Mouse (Mus musculus): ENCODE data around the gene Ghrhr. TPM values are rescaled to one million over a fixed set of nuclear protein-coding genes. Genes with fewer than 3 reads are reported as not detected.

The Ghrhr gene
- polyA plus RNA-seq (2015; fragmentation: Nextera tagmentation; extraction: Ambion mirVana): 0.32 and 0.46 TPM in 2 replicates

DNA sequence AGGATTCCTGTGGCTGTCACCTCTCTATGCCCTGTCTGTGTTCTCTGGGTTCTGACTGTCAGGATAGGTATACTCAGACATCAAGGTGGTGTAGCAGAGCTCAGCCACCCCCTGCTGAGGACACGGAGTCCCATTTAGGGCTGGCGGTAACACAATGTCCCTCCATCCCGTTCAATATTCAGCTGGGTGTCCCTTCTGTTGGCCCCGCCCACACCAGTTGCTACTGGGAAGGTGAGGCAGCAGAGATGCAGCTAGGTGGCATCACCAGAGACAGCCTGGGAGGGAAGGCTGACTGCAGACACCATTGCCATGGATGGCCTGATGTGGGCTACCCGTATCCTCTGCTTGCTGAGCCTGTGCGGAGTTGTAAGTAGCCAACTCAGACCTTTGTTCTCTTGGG, at the start of gene Ghrhr:
TSS of gene Ghrhr (plus strand) at position 220 of the 400 bp plus-strand sequence.
- H3K9me3 ChIP-seq (ENCODE audit: control insufficient read depth, low read length): no peaks in the 10 kb centered on the region
- no peaks in the 10 kb centered on the region for H3K27me3 ChIP-seq (replicated peaks; ENCODE audit: control insufficient read depth, insufficient read depth, low read length)
- no peak within 1 kb of the TSS for H3K4me3 ChIP-seq (ENCODE audit: low read length)
- H3K36me3 ChIP-seq (ENCODE audit: control insufficient read depth, insufficient read depth, low read length): no peaks in the 10 kb centered on the region
- no peak within 1 kb of the TSS for H3K4me2 ChIP-seq (ENCODE audit: low read depth, low read length)
- no peak within 1 kb of the TSS for H3K27ac ChIP-seq (ENCODE audit: low read length)
- H3K9ac ChIP-seq (ENCODE audit: low read depth, low read length): no peak within 1 kb of the TSS
- no peak for ATAC-seq
- peaks cover 8% of the 10 kb centered on the region; the same call in 1 of the 2 replicates for H3K4me1 ChIP-seq (ENCODE audit: control insufficient read depth, insufficient read depth, low read length)
- 79% methylated on average over 6 of the region's 6 CpGs for WGBS

DNA sequence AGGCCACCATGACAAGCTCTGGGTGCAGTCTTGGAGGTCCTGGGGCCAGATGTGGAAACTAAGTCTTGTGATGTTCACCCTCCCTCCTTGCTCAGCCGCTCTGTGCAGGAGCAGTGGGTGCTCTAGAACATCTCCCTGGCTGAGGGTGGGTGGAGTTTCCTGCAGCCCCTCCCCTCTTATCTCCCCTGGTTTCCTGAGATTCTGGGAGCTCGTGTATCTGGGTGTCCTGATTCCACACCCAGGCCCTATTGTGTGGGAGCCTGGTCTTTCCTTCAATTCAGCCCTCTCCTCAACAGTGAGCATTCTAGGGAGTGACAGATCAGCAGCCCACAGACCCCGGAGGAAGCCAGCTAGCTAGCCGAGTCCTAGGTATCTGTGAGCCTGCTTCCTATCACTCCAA, 49.8 kb upstream of the Ghrhr start:
- ATAC-seq: no peak
- Histone ChIP-seq H3K4me3 (ENCODE audit: low read length) (no peak overlapping the region), H3K9me3 (ENCODE audit: control insufficient read depth, low read length) (no peaks in the 10 kb centered on the region), H3K4me1 (ENCODE audit: control insufficient read depth, insufficient read depth, low read length) (peaks cover 39% of the 10 kb centered on the region), H3K4me2 (ENCODE audit: low read depth, low read length) (no peak overlapping the region), H3K9ac (ENCODE audit: low read depth, low read length) (no peak overlapping the region), H3K27ac (ENCODE audit: low read length) (no peak overlapping the region), H3K36me3 (ENCODE audit: control insufficient read depth, insufficient read depth, low read length) (no peaks in the 10 kb centered on the region), H3K27me3 (replicated peaks; ENCODE audit: control insufficient read depth, insufficient read depth, low read length) (no peaks in the 10 kb centered on the region)
- 71% methylated on average over 4 of the region's 4 CpGs for WGBS

DNA sequence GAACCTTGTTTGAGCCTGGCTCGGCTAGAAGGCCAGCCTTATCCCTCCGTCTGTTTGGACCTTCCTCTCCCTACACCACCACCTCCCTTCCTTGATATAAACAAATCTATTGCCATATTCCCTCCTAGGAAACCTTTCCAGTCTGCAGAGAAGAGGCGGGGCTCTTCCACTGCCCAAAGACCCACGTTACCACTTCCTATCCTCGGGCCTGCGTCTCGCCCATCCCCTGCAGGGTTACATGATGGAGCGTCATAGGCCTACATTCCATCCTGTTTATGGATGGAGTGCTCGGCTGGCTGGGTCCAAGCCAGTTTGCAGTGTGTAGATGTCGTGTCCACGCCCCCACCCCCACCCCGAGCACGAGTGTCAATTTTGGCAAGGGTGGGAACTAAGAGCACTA, 48.8 kb upstream of the Ghrhr start:
- Histone ChIP-seq H3K9ac (ENCODE audit: low read depth, low read length) (no peak overlapping the region), H3K36me3 (ENCODE audit: control insufficient read depth, insufficient read depth, low read length) (no peaks in the 10 kb centered on the region), H3K9me3 (ENCODE audit: control insufficient read depth, low read length) (no peaks in the 10 kb centered on the region), H3K27ac (ENCODE audit: low read length) (no peak overlapping the region), H3K4me3 (ENCODE audit: low read length) (no peak overlapping the region), H3K4me1 (ENCODE audit: control insufficient read depth, insufficient read depth, low read length) (peaks cover 47% of the 10 kb centered on the region), H3K27me3 (replicated peaks; ENCODE audit: control insufficient read depth, insufficient read depth, low read length) (no peaks in the 10 kb centered on the region), H3K4me2 (ENCODE audit: low read depth, low read length) (no peak overlapping the region)
- no peak for ATAC-seq
- 66% methylated on average over 13 of the region's 13 CpGs for WGBS

GRCm38 (mm10) chr6:55328179-55328578, 47.9 kb upstream of the Ghrhr start:
- Histone ChIP-seq H3K9me3 (ENCODE audit: control insufficient read depth, low read length) (no peaks in the 10 kb centered on the region), H3K4me2 (ENCODE audit: low read depth, low read length) (no peak overlapping the region), H3K36me3 (ENCODE audit: control insufficient read depth, insufficient read depth, low read length) (no peaks in the 10 kb centered on the region), H3K27ac (ENCODE audit: low read length) (no peak overlapping the region), H3K4me1 (ENCODE audit: control insufficient read depth, insufficient read depth, low read length) (peaks cover 41% of the 10 kb centered on the region), H3K27me3 (replicated peaks; ENCODE audit: control insufficient read depth, insufficient read depth, low read length) (no peaks in the 10 kb centered on the region), H3K4me3 (ENCODE audit: low read length) (no peak overlapping the region), H3K9ac (ENCODE audit: low read depth, low read length) (no peak overlapping the region)
- no peak for ATAC-seq
- 58% methylated on average over 4 of the region's 4 CpGs for WGBS

DNA sequence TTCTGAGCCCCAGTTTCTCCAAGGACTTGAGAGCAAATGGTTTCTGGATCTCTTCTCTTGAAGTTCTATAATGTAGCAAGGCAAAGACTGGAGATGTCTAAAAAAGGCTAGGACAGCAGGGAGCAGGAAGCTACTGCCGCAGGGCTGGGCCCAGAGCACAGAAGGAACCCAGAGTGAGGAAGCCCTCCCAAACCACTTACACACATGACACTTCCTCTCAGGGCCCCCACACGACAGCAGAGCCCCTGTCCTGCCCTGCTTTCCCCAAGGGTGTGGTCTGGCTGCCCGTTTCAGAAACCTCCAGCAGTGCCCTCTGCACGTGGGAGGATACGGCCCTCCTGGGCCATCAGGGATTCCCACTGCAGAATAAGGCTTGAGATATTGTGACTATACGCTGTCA, 44.8 kb upstream of the Ghrhr start:
- H3K27me3 ChIP-seq (replicated peaks; ENCODE audit: control insufficient read depth, insufficient read depth, low read length): no peaks in the 10 kb centered on the region
- H3K36me3 ChIP-seq (ENCODE audit: control insufficient read depth, insufficient read depth, low read length): no peaks in the 10 kb centered on the region
- H3K4me3 ChIP-seq (ENCODE audit: low read length): no peak overlapping the region
- H3K4me2 ChIP-seq (ENCODE audit: low read depth, low read length): no peak overlapping the region
- no peaks in the 10 kb centered on the region for H3K9me3 ChIP-seq (ENCODE audit: control insufficient read depth, low read length)
- H3K4me1 ChIP-seq (ENCODE audit: control insufficient read depth, insufficient read depth, low read length): peaks cover 38% of the 10 kb centered on the region
- 58% methylated on average over 6 of the region's 6 CpGs for WGBS
- no peak overlapping the region for H3K27ac ChIP-seq (ENCODE audit: low read length)
- peak overlapping the region; percentile 14; the same call in 1 of the 2 replicates for H3K9ac ChIP-seq (ENCODE audit: low read depth, low read length)
- ATAC-seq: no peak

GRCm38 (mm10) chr6:55332100-55332772, 43.9 kb upstream of the Ghrhr start:
- H3K4me3 ChIP-seq (ENCODE audit: low read length): no peak overlapping the region
- no peak overlapping the region for H3K4me2 ChIP-seq (ENCODE audit: low read depth, low read length)
- no peak for ATAC-seq
- no peak overlapping the region for H3K9ac ChIP-seq (ENCODE audit: low read depth, low read length)
- WGBS: 59% methylated on average over 5 of the region's 5 CpGs
- H3K36me3 ChIP-seq (ENCODE audit: control insufficient read depth, insufficient read depth, low read length): no peaks in the 10 kb centered on the region
- no peaks in the 10 kb centered on the region for H3K9me3 ChIP-seq (ENCODE audit: control insufficient read depth, low read length)
- no peaks in the 10 kb centered on the region for H3K27me3 ChIP-seq (replicated peaks; ENCODE audit: control insufficient read depth, insufficient read depth, low read length)
- H3K27ac ChIP-seq (ENCODE audit: low read length): no peak overlapping the region
- H3K4me1 ChIP-seq (ENCODE audit: control insufficient read depth, insufficient read depth, low read length): peaks cover 38% of the 10 kb centered on the region

DNA sequence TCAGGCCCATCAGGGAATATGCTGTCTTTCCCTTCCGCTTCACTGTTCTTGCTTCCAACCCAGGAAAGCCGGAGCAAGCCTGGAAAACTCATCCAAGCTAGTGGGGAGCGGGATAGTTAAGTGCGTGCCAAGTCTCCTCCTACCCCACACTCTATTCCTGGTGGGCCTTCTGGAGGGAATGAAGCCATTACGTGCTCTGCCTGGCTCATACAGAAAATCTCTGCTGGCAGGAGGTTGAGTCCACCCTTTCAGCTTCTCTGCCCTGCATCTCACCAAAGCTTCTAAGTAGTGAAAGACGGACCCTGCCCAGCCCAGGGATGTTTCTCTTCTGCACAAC, 43.4 kb upstream of the Ghrhr start:
- Histone ChIP-seq H3K27me3 (replicated peaks; ENCODE audit: control insufficient read depth, insufficient read depth, low read length) (no peaks in the 10 kb centered on the region), H3K4me3 (ENCODE audit: low read length) (no peak overlapping the region), H3K36me3 (ENCODE audit: control insufficient read depth, insufficient read depth, low read length) (no peaks in the 10 kb centered on the region), H3K4me1 (ENCODE audit: control insufficient read depth, insufficient read depth, low read length) (peaks cover 33% of the 10 kb centered on the region), H3K9me3 (ENCODE audit: control insufficient read depth, low read length) (no peaks in the 10 kb centered on the region), H3K9ac (ENCODE audit: low read depth, low read length) (no peak overlapping the region), H3K4me2 (ENCODE audit: low read depth, low read length) (no peak overlapping the region), H3K27ac (ENCODE audit: low read length) (no peak overlapping the region)
- 76% methylated on average over 6 of the region's 6 CpGs for WGBS
- no peak for ATAC-seq

DNA sequence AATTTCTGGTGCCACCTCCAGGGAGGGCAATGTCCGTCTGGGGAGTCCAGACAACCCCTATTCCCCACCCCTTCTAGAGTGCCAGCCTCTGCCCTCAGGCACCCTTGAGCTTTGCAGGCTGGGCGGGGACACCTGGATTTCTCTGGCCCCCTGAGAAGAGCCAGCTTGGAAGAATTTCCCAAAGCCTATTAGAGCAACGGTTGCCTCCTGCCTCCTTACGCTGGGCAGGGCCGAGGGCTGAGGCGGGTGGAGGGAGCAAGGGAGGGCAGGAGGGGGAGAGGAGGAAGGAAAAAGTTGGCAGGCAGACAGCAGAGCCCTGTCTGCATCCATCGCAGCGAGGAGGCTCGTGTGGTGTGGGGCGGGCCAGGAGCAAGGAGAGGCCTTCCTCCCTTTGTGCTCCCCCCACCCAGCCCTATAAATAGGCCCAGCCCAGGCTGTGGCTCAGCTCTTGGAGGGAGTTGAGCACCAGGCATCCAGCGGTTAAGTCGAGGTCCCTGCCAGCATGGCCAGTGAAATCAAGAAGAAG, 40.0 kb upstream of the Ghrhr start, which contains the start of gene Aqp1:
TSS of gene Aqp1 (plus strand) at position 444 of the 526 bp plus-strand sequence.
- Histone ChIP-seq H3K4me2 (ENCODE audit: low read depth, low read length) (no peak within 1 kb of the TSS), H3K4me3 (ENCODE audit: low read length) (no peak within 1 kb of the TSS), H3K27me3 (replicated peaks; ENCODE audit: control insufficient read depth, insufficient read depth, low read length) (no peaks in the 10 kb centered on the region), H3K9ac (ENCODE audit: low read depth, low read length) (no peak within 1 kb of the TSS), H3K36me3 (ENCODE audit: control insufficient read depth, insufficient read depth, low read length) (no peaks in the 10 kb centered on the region), H3K9me3 (ENCODE audit: control insufficient read depth, low read length) (no peaks in the 10 kb centered on the region), H3K27ac (ENCODE audit: low read length) (no peak within 1 kb of the TSS), H3K4me1 (ENCODE audit: control insufficient read depth, insufficient read depth, low read length) (peaks cover 42% of the 10 kb centered on the region)
- peak; percentile 84 for ATAC-seq
- WGBS: 20% methylated on average over 12 of the region's 12 CpGs

- Histone ChIP-seq H3K9ac (ENCODE audit: low read depth, low read length) (no peak overlapping the region), H3K4me2 (ENCODE audit: low read depth, low read length) (no peak overlapping the region), H3K4me3 (ENCODE audit: low read length) (no peak overlapping the region), H3K9me3 (ENCODE audit: control insufficient read depth, low read length) (no peaks in the 10 kb centered on the region), H3K36me3 (ENCODE audit: control insufficient read depth, insufficient read depth, low read length) (no peaks in the 10 kb centered on the region), H3K27ac (ENCODE audit: low read length) (no peak overlapping the region), H3K4me1 (ENCODE audit: control insufficient read depth, insufficient read depth, low read length) (peaks cover 44% of the 10 kb centered on the region), H3K27me3 (replicated peaks; ENCODE audit: control insufficient read depth, insufficient read depth, low read length) (no peaks in the 10 kb centered on the region)
- WGBS: 82% methylated on average over 5 of the region's 5 CpGs
- no peak for ATAC-seq
Observed at GRCm38 (mm10) chr6:55337242-55337641, 38.9 kb upstream of the Ghrhr start.

- H3K27ac ChIP-seq (ENCODE audit: low read length): no peak overlapping the region
- ATAC-seq: no peak
- no peaks in the 10 kb centered on the region for H3K27me3 ChIP-seq (replicated peaks; ENCODE audit: control insufficient read depth, insufficient read depth, low read length)
- H3K4me2 ChIP-seq (ENCODE audit: low read depth, low read length): no peak overlapping the region
- H3K4me1 ChIP-seq (ENCODE audit: control insufficient read depth, insufficient read depth, low read length): peaks cover 46% of the 10 kb centered on the region
- 49% methylated on average over 6 of the region's 6 CpGs for WGBS
- H3K4me3 ChIP-seq (ENCODE audit: low read length): no peak overlapping the region
- no peaks in the 10 kb centered on the region for H3K36me3 ChIP-seq (ENCODE audit: control insufficient read depth, insufficient read depth, low read length)
- no peaks in the 10 kb centered on the region for H3K9me3 ChIP-seq (ENCODE audit: control insufficient read depth, low read length)
- no peak overlapping the region for H3K9ac ChIP-seq (ENCODE audit: low read depth, low read length)
Observed at GRCm38 (mm10) chr6:55338077-55338476, 38.0 kb upstream of the Ghrhr start.
